Mouse (Mus musculus): ENCODE results near the gene Gm10065. TPM values are rescaled to one million over a fixed set of nuclear protein-coding genes. Genes with fewer than 3 reads are reported as not detected.

The Gm10065 gene
- total RNA-seq (2023), result not detected

DNA sequence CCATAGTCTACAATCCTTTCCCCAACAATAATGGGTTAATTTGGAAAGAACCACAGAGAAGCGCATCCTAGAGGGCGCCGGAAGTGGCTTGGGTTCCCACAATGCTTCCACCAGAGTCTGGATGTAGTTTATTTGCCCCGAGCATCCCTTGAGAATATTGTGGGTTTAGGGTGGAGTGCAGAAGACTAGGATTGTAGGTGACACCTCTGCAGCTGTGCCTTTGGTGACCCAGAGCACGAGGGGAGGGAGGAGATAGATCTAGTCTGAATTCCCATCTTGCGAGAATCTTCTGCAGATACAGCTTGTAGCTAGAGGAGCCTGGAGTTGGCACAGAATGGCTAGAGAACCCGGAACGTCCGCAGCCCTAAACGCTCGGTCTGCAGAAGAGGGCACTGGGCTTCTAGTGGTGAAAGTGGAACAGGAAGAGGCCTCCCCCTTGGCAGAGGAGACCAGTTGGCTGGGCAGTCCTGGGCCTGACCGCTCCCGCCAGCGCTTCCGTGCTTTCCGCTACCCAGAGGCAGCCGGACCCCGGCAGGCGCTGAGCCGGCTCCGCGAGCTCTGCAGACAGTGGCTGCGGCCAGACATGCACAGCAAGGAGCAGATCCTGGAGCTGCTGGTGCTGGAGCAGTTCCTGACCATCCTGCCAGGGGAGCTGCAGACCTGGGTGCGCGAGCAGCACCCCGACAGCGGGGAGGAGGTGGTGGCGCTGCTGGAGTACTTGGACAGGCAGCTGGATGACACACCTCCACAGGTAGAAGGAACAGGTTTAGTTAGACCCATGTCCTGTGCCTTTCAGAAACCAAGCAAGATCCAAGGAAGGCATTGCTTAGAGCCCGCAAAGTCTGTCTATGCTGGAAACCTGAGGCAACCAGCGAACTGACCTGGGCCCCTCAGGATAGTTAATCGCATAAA is at the start of gene Gm10065, which contains the start of gene Zkscan4:
Gm10065 (minus strand) TSS at position 683 of the 912 bp plus-strand sequence.
Zkscan4 (plus strand) TSS at position 149 of the 912 bp plus-strand sequence.

DNA sequence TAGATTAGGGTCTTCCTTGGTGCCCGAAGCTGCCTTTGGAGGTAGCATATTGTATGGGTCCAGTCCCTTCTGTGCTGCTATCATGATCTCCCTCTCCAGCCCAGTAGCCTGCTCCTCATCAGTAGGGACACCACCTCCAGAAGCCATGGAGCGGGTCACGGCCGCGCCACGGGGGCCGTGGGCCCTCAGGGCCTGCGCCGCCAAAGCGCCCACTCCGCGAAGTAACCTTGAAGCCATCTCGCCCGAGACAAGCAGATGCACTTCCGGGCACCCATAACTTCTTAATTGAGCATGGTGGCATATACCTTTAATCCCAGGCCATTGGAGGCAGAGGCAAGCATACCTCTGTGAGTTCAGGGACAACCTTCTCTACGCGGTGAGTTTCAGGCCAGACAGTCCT is 21.9 kb upstream of the Gm10065 start, which contains the start of gene Gm11273:
Gm11273 (minus strand) TSS at position 237 of the 400 bp plus-strand sequence.

DNA sequence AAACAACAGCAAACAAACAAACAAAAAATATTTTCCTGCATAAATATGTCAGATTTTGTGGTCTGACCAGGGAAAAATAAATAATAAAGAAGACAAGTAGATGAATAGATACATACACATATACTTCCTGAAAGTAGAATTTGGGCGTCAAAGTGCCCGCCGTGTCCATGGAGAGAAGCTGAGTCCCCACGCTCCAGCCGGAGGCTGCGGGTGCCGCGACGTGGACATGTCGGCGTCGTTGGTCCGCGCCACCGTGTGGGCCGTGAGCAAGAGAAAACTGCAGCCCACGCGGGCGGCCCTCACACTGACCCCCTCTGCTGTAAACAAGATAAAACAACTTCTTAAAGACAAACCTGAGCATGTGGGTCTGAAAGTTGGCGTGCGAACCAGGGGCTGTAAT is 15.8 kb upstream of the Gm10065 start, which contains the start of gene AK157302:
AK157302 (plus strand) TSS at position 144 of the 400 bp plus-strand sequence.

DNA sequence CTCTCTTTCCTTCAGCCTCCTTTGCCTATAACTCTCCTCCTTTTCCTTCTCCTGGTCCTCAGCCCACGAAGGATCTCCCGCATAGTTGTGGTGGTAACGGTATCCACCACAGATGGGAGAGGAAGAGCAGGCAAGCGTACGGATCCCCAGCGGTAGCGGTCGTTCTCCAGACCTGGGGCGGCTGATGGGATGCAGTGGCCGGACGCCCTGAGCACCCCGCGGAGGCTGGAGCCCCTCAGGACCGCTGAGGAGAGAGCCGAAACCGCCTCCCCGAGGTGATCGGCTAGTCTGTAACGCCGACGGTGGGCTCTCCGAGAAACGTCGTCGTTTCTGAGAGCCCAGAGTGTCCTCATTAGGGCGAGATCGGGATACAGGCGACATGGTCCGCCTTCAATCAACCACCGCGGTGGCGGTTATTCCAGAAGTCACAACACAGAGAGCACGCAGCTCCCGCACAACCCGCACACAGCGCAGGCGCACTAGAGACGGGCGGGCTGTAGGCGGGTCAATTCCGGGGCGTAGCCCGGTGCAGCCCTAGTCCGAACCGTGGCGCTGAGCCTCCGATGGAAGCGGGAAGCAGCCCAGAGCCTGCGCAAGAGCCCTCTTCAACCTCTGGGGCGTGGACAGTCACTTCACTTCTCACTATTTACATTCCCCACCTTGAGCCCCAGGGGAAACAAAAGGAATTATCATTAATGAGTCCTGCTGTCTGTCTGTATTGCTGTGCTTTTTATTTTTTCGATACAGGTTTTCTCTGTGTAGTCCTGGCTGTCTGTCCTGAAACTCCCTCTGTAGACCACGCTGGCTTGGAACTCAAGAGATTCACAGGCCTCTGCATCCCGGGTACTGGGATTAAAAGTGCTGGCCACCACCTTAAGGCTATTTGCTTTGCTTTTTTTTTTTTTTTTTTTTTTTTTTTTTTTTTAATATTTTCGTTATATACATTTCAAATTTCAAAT is 10.9 kb downstream of the Gm10065 start, which contains the start of gene Nkapl:
Nkapl (minus strand) TSS at position 449 of the 959 bp plus-strand sequence.

DNA sequence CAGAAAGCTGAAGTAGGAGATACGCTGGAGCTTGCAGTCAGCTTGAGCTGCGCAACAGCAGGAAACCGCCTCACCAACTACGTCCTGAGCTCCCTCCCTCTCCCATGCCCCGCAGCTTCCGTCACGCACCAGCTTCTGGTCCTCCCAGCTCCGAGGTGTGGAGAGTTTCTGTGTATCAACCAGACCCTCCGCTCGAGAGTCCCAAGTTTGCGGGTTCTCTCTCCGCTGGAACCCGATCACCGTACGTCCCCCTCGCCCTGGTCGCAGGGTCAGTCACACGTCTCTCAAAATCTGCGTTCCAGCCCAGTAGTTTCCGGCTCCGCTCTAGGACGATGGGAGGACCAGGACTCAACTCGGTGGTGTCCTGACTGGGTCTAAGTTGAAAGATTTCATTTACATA is 25.8 kb downstream of the Gm10065 start, which contains the start of gene Zscan26:
Zscan26 (minus strand) TSS at position 282 of the 400 bp plus-strand sequence.

DNA sequence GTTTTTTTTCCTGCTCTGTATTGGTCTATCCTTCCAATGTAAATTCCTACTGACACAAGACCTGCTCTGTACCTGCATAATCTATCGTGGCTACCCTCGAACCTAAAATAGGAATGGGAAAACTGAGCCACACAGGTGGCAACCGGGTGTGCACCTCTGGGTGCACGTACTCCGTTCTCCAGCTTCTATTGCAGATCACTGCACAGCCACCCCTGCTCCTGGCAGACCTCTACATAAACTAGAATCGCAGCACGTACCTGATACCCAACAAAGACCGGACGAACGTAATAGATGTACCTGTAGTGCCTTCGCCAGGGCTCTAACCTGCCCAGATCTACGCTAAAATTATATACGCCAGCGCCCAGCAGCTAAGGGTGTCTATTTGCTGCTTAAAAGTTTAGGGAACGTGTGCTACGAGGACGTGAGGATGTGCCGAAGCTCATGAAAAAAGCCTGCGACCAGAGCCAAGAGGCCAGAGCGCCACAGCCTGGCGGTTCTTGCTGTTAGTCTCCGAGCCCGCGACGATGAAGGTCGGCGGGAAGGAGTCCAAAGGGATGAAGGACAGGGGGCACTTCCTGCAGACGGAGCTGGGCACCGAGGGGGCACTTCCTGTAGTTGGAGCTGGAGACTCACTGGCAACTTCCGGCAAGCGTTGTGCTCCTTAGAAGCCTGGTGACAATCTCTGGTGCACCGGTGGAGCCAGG is 38.6 kb downstream of the Gm10065 start, which contains the start of gene Pgbd1:
Pgbd1 (minus strand) TSS at position 556 of the 704 bp plus-strand sequence.

Other genes starting within 250 kb of the Gm10065 start
- gene Gpx5, start 186.7 kb downstream of the Gm10065 start, total RNA-seq (2023), result not detected
- gene Gpx6, start 167.3 kb downstream of the Gm10065 start, total RNA-seq (2023), result not detected
- gene Olfr1367, start 132.5 kb downstream of the Gm10065 start, total RNA-seq (2023), result not detected
- 6.0 TPM for gene Zscan12, start 116.6 kb downstream of the Gm10065 start, total RNA-seq (2023)
- gene Zkscan3, start 76.7 kb downstream of the Gm10065 start, total RNA-seq (2023), result 57.3 TPM
- gene Pgbd1, start 38.4 kb downstream of the Gm10065 start, total RNA-seq (2023), result not detected
- gene Zscan26, start 25.7 kb downstream of the Gm10065 start, total RNA-seq (2023), result 58.2 TPM
- gene Nkapl, start 10.9 kb downstream of the Gm10065 start, total RNA-seq (2023), result not detected
- gene Zkscan4, start 534 bp downstream of the Gm10065 start, total RNA-seq (2023), result not detected
- 5.1 TPM for gene AK157302, start 15.8 kb upstream of the Gm10065 start, total RNA-seq (2023)
- 17.7 TPM for gene Gm11273, start 22.0 kb upstream of the Gm10065 start, total RNA-seq (2023)
- gene Zkscan8, start 51.7 kb upstream of the Gm10065 start, total RNA-seq (2023), result 9.6 TPM
- gene Olfr1366, start 63.4 kb upstream of the Gm10065 start, total RNA-seq (2023), result not detected
- gene Olfr1535, start 80.5 kb upstream of the Gm10065 start, total RNA-seq (2023), result not detected
- gene Olfr1364, start 102.3 kb upstream of the Gm10065 start, total RNA-seq (2023), result not detected
- gene Olfr1362, start 134.6 kb upstream of the Gm10065 start, total RNA-seq (2023), result not detected
- not detected for gene Olfr11, start 163.1 kb upstream of the Gm10065 start, total RNA-seq (2023)
- not detected for gene Olfr1361, start 183.9 kb upstream of the Gm10065 start, total RNA-seq (2023)
- not detected for gene Olfr1360, start 198.0 kb upstream of the Gm10065 start, total RNA-seq (2023)
- not detected for gene Olfr1359, start 218.7 kb upstream of the Gm10065 start, total RNA-seq (2023)
- 28.4 TPM for gene Hist1h2bl, start 236.7 kb upstream of the Gm10065 start, total RNA-seq (2023)
- gene Hist1h2ai, start 237.0 kb upstream of the Gm10065 start, total RNA-seq (2023), result 48.8 TPM
- gene Hist1h3h, start 238.2 kb upstream of the Gm10065 start, total RNA-seq (2023), result 99.8 TPM
- gene Hist1h2bm, start 242.6 kb upstream of the Gm10065 start, total RNA-seq (2023), result 6.3 TPM

All from CD4-positive naive resting alpha-beta T cell, adult 57 days (primary cell).